Mouse (Mus musculus) embryonic facial prominence, embryonic 14.5 days (tissue): ENCODE data around the gene Ddx10. TPM values are rescaled to one million over a fixed set of nuclear protein-coding genes. Genes with fewer than 3 reads are reported as not detected.

Source experiments
- ATAC-seq: fragments of 200-750 bp; cut with Nextera tagmentation; 2 replicates; pipeline ENCODE4 v1.8.0; 2017; ENCODE audit warnings: low read depth, moderate number of reproducible peaks, moderate TSS enrichment
- DNase-seq: peaks from one replicate; pipeline ENCODE4 v3.0.0-alpha.2; 2015; ENCODE audit warnings: low spot score
- H3K27ac ChIP-seq: fragments of 300-500 bp; sonication (generic); replicated peaks from 2 replicates; pipeline ENCODE4 v1.5.1; 2014; ENCODE audit warnings: low read depth, mild to moderate bottlenecking, low read length, moderate library complexity
- H3K27me3 ChIP-seq: fragments of 300-500 bp; sonication (generic); replicated peaks from 2 replicates; pipeline ENCODE4 v1.6.1; 2014; ENCODE audit warnings: low read length; ENCODE audit not compliant: control insufficient read depth, insufficient read depth
- H3K36me3 ChIP-seq: fragments of 300-500 bp; sonication (generic); 2 replicates; pipeline ENCODE4 v1.6.1; 2014; ENCODE audit warnings: low read length, mixed read lengths; ENCODE audit not compliant: control insufficient read depth, insufficient read depth
- H3K4me1 ChIP-seq: fragments of 300-500 bp; sonication (generic); 2 replicates; pipeline ENCODE4 v1.6.1; 2014; ENCODE audit warnings: antibody characterized with exemption, low read length; ENCODE audit not compliant: control insufficient read depth, insufficient read depth
- H3K4me2 ChIP-seq: fragments of 300-500 bp; sonication (generic); 2 replicates; pipeline ENCODE4 v1.6.1; 2014; ENCODE audit warnings: low read depth, mild to moderate bottlenecking, low read length, moderate library complexity, mixed read lengths
- H3K4me3 ChIP-seq: fragments of 300-500 bp; sonication (generic); 2 replicates; pipeline ENCODE4 v1.5.1; 2014; ENCODE audit warnings: low read depth, mild to moderate bottlenecking, low read length
- H3K9ac ChIP-seq: fragments of 300-500 bp; sonication (generic); 2 replicates; pipeline ENCODE4 v1.6.1; 2014; ENCODE audit warnings: low read depth, mild to moderate bottlenecking, low read length, moderate library complexity, mixed read lengths
- H3K9me3 ChIP-seq: fragments of 300-500 bp; sonication (generic); 2 replicates; pipeline ENCODE4 v1.6.1; 2016; ENCODE audit warnings: low read length; ENCODE audit not compliant: control insufficient read depth
- WGBS: fragments of 180-500 bp; shearing (Covaris S2); extraction: QIAGEN DNeasy Blood & Tissue Kit; methylation state at CpG from one replicate; pipeline ENCODE4 v1.1.7; 2014; 5-methylcytosine and 5-hydroxymethylcytosine counted together
- polyA plus RNA-seq: library from polyadenylated mRNA; unstranded; fragments of >200 nt; fragmentation: Nextera tagmentation; extraction: Ambion mirVana; gene quantifications from 2 replicates; pipeline ENCODE4 v1.2.1, GENCODE M21; 2014

The Ddx10 gene
- polyA plus RNA-seq, 1 experiment from 2014 or later = 24.6 TPM

DNA sequence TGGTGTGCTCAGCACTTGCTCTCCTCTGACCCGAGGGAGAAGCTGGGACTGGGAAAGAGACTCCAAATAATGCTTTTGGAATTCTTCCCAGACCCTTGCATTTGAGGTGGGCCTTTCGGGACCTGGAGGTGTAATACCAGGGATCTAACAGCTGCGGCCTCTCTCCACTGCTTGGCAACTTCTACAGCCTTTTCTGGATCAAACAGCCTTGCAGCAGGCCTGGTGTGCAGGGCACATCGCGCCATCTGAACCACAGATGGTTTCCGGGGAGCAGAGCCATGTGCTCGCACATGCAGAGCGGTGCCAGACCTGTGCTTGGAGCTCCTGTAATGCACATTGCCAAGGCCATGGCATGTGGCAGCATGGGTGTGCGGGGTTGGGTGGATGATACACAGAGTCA lies 175.8 kb downstream of the Ddx10 start:
- Histone ChIP-seq H3K4me2 (no peak overlapping the region), H3K27ac (no peak overlapping the region), H3K9me3 (no peaks in the 10 kb centered on the region), H3K9ac (no peak overlapping the region), H3K4me3 (no peak overlapping the region), H3K4me1 (no peaks in the 10 kb centered on the region), H3K27me3 (no peaks in the 10 kb centered on the region), H3K36me3 (no peaks in the 10 kb centered on the region)
- WGBS = 65% methylated on average over 9 of the region's 9 CpGs
- DNase-seq = peak; percentile 76
- ATAC-seq = peak; percentile 50; the same call in 1 of the 2 replicates

DNA sequence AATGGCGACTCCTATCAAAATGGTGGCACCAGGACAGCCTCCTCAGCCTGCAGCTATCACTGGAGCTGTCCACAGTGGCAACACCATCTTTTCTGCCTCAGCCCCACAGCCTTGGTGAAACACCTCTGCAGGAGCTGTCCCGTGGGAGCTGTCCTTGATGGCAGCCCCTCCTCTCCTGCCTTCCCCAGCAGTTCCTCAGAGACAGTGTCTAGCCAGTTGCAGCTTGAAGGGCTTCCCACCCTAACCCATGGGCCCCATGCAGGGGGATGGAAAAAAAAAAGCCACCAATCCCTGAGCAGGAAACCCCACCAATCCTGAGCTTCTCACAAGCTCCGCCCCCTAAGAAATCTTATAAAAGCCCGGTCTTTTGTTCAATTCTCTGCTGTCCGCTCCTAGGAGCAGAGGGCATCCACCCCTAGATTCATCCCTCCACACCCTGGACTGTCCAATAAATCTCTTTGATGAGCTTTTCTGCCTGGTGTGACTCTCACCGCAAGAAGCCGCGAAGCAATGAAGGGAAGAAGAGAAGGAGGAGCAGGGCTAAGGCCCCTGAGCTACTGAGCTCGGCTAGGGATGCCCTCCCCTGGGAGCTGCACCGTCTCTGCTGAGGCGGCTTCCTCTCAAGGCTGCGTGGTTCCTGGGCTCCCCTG lies 176.9 kb downstream of the Ddx10 start:
- Histone ChIP-seq H3K9me3 (no peaks in the 10 kb centered on the region), H3K4me1 (no peaks in the 10 kb centered on the region), H3K27ac (no peak overlapping the region), H3K4me2 (no peak overlapping the region), H3K27me3 (no peaks in the 10 kb centered on the region), H3K9ac (no peak overlapping the region), H3K36me3 (no peaks in the 10 kb centered on the region), H3K4me3 (no peak overlapping the region)
- DNase-seq (no peak), ATAC-seq (no peak)
- WGBS = 76% methylated on average over 11 of the region's 12 CpGs

- no peaks in the 10 kb centered on the region for H3K9me3 ChIP-seq
- no peaks in the 10 kb centered on the region for H3K4me1 ChIP-seq
- no peak overlapping the region for H3K4me2 ChIP-seq
- H3K36me3 ChIP-seq = no peaks in the 10 kb centered on the region
- 83% methylated on average over 5 of the region's 5 CpGs for WGBS
- H3K9ac ChIP-seq = no peak overlapping the region
- no peak overlapping the region for H3K4me3 ChIP-seq
- DNase-seq = no peak
- ATAC-seq = no peak
- no peak overlapping the region for H3K27ac ChIP-seq
- H3K27me3 ChIP-seq = no peaks in the 10 kb centered on the region
Measured at GRCm38 (mm10) chr9:53068166-53068565, 179.7 kb downstream of the Ddx10 start.

- Histone ChIP-seq H3K27ac (no peak overlapping the region), H3K4me1 (no peaks in the 10 kb centered on the region), H3K9me3 (no peaks in the 10 kb centered on the region), H3K36me3 (no peaks in the 10 kb centered on the region), H3K27me3 (no peaks in the 10 kb centered on the region), H3K9ac (no peak overlapping the region), H3K4me2 (no peak overlapping the region), H3K4me3 (no peak overlapping the region)
- ATAC-seq (no peak), DNase-seq (peak; percentile 51)
- 31% methylated on average over 4 of the region's 4 CpGs for WGBS
Measured at GRCm38 (mm10) chr9:53066428-53066827, 181.4 kb downstream of the Ddx10 start.

GRCm38 (mm10) chr9:53065028-53065427 lies 182.8 kb downstream of the Ddx10 start:
- H3K36me3 ChIP-seq = no peaks in the 10 kb centered on the region
- ATAC-seq = no peak
- H3K9me3 ChIP-seq = no peaks in the 10 kb centered on the region
- no peak overlapping the region for H3K9ac ChIP-seq
- no peak for DNase-seq
- H3K4me1 ChIP-seq = no peaks in the 10 kb centered on the region
- 65% methylated on average over 2 of the region's 2 CpGs for WGBS
- H3K4me3 ChIP-seq = no peak overlapping the region
- H3K4me2 ChIP-seq = no peak overlapping the region
- no peak overlapping the region for H3K27ac ChIP-seq
- no peaks in the 10 kb centered on the region for H3K27me3 ChIP-seq

GRCm38 (mm10) chr9:53064531-53064930 lies 183.3 kb downstream of the Ddx10 start:
- Histone ChIP-seq H3K27ac (no peak overlapping the region), H3K9ac (no peak overlapping the region), H3K27me3 (no peaks in the 10 kb centered on the region), H3K4me2 (no peak overlapping the region), H3K36me3 (no peaks in the 10 kb centered on the region), H3K9me3 (no peaks in the 10 kb centered on the region), H3K4me3 (no peak overlapping the region), H3K4me1 (no peaks in the 10 kb centered on the region)
- 80% methylated on average over 6 of the region's 6 CpGs for WGBS
- no peak for DNase-seq
- no peak for ATAC-seq

DNA sequence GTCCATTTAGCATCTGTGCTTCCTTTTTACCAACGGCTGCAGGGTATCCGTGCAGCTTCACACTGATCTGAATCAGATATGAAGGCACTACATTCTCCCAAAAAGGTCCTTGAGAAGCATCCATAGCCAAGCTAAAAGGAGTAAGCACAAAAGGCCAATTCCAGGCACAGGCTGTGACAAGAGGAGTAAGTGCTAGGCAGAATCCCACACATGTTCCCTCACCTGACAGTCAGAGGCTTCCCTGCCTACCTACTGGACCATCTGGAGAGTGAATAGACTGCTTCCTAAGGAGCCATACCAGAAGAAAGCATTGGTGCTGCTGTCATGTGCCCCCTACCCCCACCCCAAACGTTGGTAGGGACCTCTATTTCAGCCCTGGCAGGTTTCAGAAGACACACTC lies 192.5 kb downstream of the Ddx10 start:
- Histone ChIP-seq H3K27ac (no peak overlapping the region), H3K9me3 (no peaks in the 10 kb centered on the region), H3K27me3 (no peaks in the 10 kb centered on the region), H3K36me3 (no peaks in the 10 kb centered on the region), H3K4me1 (no peaks in the 10 kb centered on the region), H3K9ac (no peak overlapping the region), H3K4me3 (no peak overlapping the region), H3K4me2 (no peak overlapping the region)
- no peak for DNase-seq
- 59% methylated on average over 3 of the region's 3 CpGs for WGBS
- ATAC-seq = no peak

Other genes starting within 250 kb of the Ddx10 start
- 1.4 and 1.7 TPM in 2 replicates for gene Exph5, start 53.6 kb upstream of the Ddx10 start, polyA plus RNA-seq
- 29.8 and 32.2 TPM in 2 replicates for gene Kdelc2, start 136.0 kb upstream of the Ddx10 start, polyA plus RNA-seq
- 1.1 and 1.3 TPM in 2 replicates for gene 4930550C14Rik, start 154.3 kb upstream of the Ddx10 start, polyA plus RNA-seq